Mouse (Mus musculus) urinary bladder, postnatal 36 days (tissue): ENCODE measurements around the gene Tatdn2.
A peak's percentile ranks its signal among the peaks of the same experiment; 100 is the strongest.

Source experiments
- DNase-seq, 2 experiments: peaks; one replicate each; pipeline ENCODE4 v3.0.0; 2022; ENCODE audit warnings: low spot score in 2 of 2, mixed read lengths in 1 of 2

Gene Tatdn2

GRCm38 (mm10) chr6:113714276-113714675, 17.4 kb downstream of the Tatdn2 start:
- no peak for DNase-seq

DNA sequence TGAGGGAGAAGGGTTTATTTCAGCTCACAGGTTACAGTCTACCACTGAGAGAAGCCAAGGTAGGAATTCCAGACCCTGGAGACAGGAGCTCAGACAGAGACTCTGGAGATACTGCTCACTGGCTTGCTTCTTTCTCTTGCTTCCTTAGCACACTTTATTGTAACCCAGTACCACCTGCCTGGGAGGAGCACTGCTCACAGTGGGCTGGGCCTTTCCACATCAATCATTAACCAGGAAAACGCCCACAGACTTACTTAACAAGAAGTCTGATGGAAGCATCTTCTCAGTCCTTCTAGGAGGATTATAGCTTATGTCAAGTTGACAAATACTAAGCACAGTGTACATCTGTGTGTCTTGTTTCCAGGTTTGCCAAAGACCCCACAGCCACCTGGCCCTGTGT, 17.9 kb downstream of the Tatdn2 start:
- no peak for DNase-seq

- DNase-seq, result no peak
Observed at GRCm38 (mm10) chr6:113717541-113717940, 20.7 kb downstream of the Tatdn2 start.

- DNase-seq, result no peak
Observed at GRCm38 (mm10) chr6:113719878-113720277, 23.0 kb downstream of the Tatdn2 start, which contains the start of gene Ghrl. TSS of gene Ghrl (minus strand) at chr6:113719880.

- DNase-seq, result no peak
Observed at GRCm38 (mm10) chr6:113721061-113721460, 24.2 kb downstream of the Tatdn2 start.

- no peak for DNase-seq
Observed at GRCm38 (mm10) chr6:113728181-113728580, 31.3 kb downstream of the Tatdn2 start.

DNA sequence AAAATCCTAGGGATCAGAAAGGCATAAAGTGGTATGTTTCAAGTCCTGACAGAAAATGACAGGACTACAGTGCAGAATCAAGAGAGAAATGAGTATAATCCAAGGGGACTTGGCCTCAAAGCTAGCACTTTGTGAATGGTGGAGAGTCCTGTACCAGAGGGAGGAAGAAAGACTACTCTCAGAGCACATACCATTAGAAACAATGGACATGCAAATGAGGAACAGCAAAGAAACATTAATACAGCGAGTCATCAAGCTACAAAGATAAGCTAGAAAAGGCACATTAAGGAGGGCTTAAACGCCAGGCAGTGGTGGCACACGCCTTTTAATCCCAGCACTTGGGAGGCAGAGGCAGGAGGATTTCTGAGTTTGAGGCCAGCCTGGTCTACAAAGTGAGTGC, 34.4 kb downstream of the Tatdn2 start:
- no peak for DNase-seq

- DNase-seq, result no peak
Observed at GRCm38 (mm10) chr6:113737318-113738046, 40.6 kb downstream of the Tatdn2 start.

- DNase-seq, result peak; percentile 78 to 83
Observed at GRCm38 (mm10) chr6:113740236-113741217, 43.7 kb downstream of the Tatdn2 start, which contains the start of gene Sec13. TSS of gene Sec13 (minus strand) at chr6:113740743.

GRCm38 (mm10) chr6:113741425-113741824, 44.6 kb downstream of the Tatdn2 start:
- no peak for DNase-seq

DNA sequence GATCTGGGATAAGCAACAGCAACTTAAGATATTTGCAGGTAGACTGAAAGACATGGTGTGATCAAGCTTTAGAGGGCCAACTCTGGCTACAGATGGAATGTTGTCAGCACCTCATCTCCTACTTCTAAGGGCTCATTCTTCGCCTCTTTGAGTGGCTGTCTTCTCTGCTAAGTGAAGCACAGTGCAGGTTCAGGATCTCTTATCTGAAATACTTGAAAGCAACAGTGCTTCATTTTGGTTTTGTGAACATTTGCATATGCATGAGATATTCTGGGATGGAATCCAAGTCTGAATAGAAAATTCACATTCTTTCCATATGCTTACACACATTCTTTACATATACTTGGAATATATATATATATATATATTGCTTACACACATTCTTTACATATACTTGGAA, 45.5 kb downstream of the Tatdn2 start:
- DNase-seq, result no peak

- DNase-seq, result no peak
Observed at GRCm38 (mm10) chr6:113743111-113743510, 46.3 kb downstream of the Tatdn2 start.

DNA sequence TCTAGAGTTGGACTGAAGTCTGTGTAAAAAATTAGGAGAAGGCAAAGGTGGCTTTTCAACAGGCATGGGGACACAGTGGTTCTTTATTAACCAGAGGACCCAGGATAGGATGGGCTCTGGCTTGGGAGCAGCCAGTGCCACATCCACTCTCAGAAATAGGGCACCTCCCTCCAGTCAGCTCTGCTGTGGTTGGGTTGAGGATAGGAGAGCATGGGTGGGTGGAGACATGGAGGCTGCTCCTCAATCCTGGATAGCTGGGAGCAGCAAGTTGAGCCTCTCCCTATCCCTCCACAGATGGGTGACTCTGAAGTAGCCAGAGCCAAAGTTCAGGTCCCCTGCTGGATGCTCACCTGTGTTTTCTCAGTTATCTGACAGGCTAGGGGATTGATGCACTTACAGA, 48.3 kb downstream of the Tatdn2 start:
- no peak for DNase-seq

DNA sequence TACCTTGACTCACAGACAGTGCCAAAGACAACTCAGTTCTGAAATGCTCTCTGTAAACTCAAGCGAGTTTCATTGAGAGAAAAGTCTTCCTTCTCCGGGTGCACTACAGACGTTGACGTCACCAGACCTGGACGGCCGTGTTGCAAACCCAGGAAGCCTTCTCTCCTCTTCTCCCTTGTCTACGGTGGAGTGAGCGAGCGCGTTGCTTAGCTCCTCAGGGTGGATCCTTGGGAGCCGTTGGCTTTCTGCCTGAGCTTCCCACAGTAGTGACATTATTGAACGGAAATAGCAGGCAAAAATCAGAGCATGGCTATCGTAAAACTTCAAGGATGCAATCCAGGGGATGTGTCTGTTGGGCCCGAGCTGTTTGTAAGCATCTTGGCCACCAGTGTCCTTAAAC, 50.4 kb downstream of the Tatdn2 start:
- no peak for DNase-seq

DNA sequence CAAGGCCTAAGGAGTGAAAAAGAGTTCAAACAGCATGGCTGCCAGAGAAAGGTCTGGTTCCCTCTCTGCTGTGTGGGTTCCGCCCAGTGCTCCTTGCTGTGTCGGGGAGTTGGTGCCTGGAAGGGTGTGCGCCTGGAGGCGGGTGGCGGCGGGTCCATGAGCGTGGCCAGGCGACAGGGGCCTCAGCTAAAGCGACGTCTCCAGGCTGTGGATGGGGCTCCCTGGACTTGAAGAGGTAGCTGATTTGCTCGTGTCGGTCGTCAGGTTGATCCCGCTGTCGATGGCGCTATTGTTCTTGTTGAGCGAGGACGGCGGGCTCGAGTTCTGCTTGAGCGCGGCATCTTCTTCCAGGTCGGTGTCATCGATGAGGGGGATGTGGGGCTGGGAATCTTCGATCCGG, 51.5 kb downstream of the Tatdn2 start:
- DNase-seq, result no peak

GRCm38 (mm10) chr6:113749119-113749685, 52.4 kb downstream of the Tatdn2 start:
- no peak for DNase-seq
